In genomic region chr6:142756507-142757333, GRCm38 (mm10) we compare ENCODE assay signal across 8 mouse cellular contexts. TPM values are rescaled to one million over a fixed set of nuclear protein-coding genes. Genes with fewer than 3 reads are reported as not detected.
A peak's percentile ranks its signal among the peaks of the same experiment; 100 is the strongest.
DNase-seq lines count a peak whose midpoint lies in the region; ATAC-seq and TF ChIP-seq lines count a peak whose summit lies in the region.

Gene Cmas (plus strand): TSS chr6:142756686.

- peak; percentile 84 for ATAC-seq in erythroblast, adult 5-6 weeks (replicated peaks; ENCODE audit: low FRiP score, poor library complexity, severe bottlenecking)
- ATAC-seq in kidney, embryonic 16.5 days (ENCODE audit: low FRiP score, low TSS enrichment): peak; percentile 98

- peaks cover 19% of the 10 kb centered on the region for H3K36me3 ChIP-seq in heart, embryonic 10.5 days
- peaks cover 3% of the 10 kb centered on the region; the same call in 1 of the 2 replicates for H3K36me3 ChIP-seq in kidney, embryonic 16.5 days (ENCODE audit: insufficient read depth, low read length)
- peaks cover 11% of the 10 kb centered on the region for H3K36me3 ChIP-seq in liver, adult 2 months (ENCODE audit: control insufficient read depth, insufficient read depth, low read length)
- H3K36me3 ChIP-seq in myocyte (ENCODE audit: control insufficient read depth, insufficient read depth): no peaks in the 10 kb centered on the region
- no peaks in the 10 kb centered on the region; the same call in 1 of the 2 replicates for H3K36me3 ChIP-seq in splenic B cell, adult 2 months (ENCODE audit: control insufficient read depth, insufficient read depth, low read length, poor library complexity, severe bottlenecking)

- TF ChIP-seq POLR2A in liver, adult 2 months (IDR thresholded peaks at IDR 0.05; ENCODE audit: extremely low read depth, insufficient read depth, low read length): peak; percentile 69
- TF ChIP-seq POLR2A in myocyte (IDR thresholded peaks at IDR 0.05; ENCODE audit: insufficient read length, low read depth): peak; percentile 68

- peak within 1 kb of the TSS; percentile 93 for H3K9ac ChIP-seq in kidney, embryonic 16.5 days (replicated peaks; ENCODE audit: low read length)
- peak within 1 kb of the TSS; percentile 85 for H3K9ac ChIP-seq in liver, adult 2 months (ENCODE audit: low read depth, low read length)

- peak within 1 kb of the TSS; percentile 73 for H3ac ChIP-seq in myocyte (ENCODE audit: control insufficient read depth, insufficient read length)

- WGBS in heart, embryonic 10.5 days: 1% methylated on average over 68 of the region's 68 CpGs
- WGBS in kidney, embryonic 16.5 days: under 1% methylated on average over 63 of the region's 68 CpGs
- WGBS in liver, adult 2 months: under 1% methylated on average over 68 of the region's 68 CpGs

- peak; percentile 92 to 93 for DNase-seq in B cell, adult 2 months
- peak; percentile 95 for DNase-seq in brain, adult 2 months (ENCODE audit: low read depth, low spot score)
- DNase-seq in heart, embryonic 10.5 days (ENCODE audit: low spot score): peak; percentile 94
- peak; percentile 66 for DNase-seq in liver, adult 2 months (ENCODE audit: extremely low read depth, low read depth, low spot score)
- peak; percentile 90 for DNase-seq in splenic B cell, adult 2 months (ENCODE audit: low read depth, low spot score)

- H3K4me1 ChIP-seq in heart, embryonic 10.5 days: peaks cover 28% of the 10 kb centered on the region
- peaks cover 13% of the 10 kb centered on the region for H3K4me1 ChIP-seq in kidney, embryonic 16.5 days (ENCODE audit: insufficient read depth, low read length)
- peaks cover 12% of the 10 kb centered on the region for H3K4me1 ChIP-seq in liver, adult 2 months (ENCODE audit: control insufficient read depth, insufficient read depth, low read length)

- H3K27ac ChIP-seq in heart, embryonic 10.5 days: peak within 1 kb of the TSS; percentile 96
- peak within 1 kb of the TSS; percentile 75 for H3K27ac ChIP-seq in kidney, embryonic 16.5 days (ENCODE audit: low read length)
- H3K27ac ChIP-seq in liver, adult 2 months (replicated peaks; ENCODE audit: insufficient read depth, low read depth, low read length): peak within 1 kb of the TSS; percentile 80

- no peak for TF ChIP-seq CTCF in liver, adult 2 months (IDR thresholded peaks at IDR 0.05; ENCODE audit: low read depth, low read length)

- H3K9me3 ChIP-seq in heart, embryonic 10.5 days: no peaks in the 10 kb centered on the region
- H3K9me3 ChIP-seq in kidney, embryonic 16.5 days (ENCODE audit: low read length): no peaks in the 10 kb centered on the region

- H3K79me2 ChIP-seq in liver, adult 2 months (ENCODE audit: control insufficient read depth, insufficient read depth, low read length): peaks cover 24% of the 10 kb centered on the region
- peaks cover 5% of the 10 kb centered on the region for H3K79me2 ChIP-seq in myocyte (ENCODE audit: control insufficient read depth, insufficient read depth)

- H3K4me2 ChIP-seq in kidney, embryonic 16.5 days (replicated peaks; ENCODE audit: low read depth, low read length): peak within 1 kb of the TSS; percentile 74
- peak within 1 kb of the TSS; percentile 81 for H3K4me2 ChIP-seq in myocyte (ENCODE audit: low read depth)

- H3K27me3 ChIP-seq in heart, embryonic 10.5 days (ENCODE audit: insufficient read depth, poor library complexity, severe bottlenecking): peaks cover 6% of the 10 kb centered on the region; the same call in 1 of the 2 replicates
- H3K27me3 ChIP-seq in kidney, embryonic 16.5 days (ENCODE audit: insufficient read depth, low read length): peaks cover 17% of the 10 kb centered on the region
- H3K27me3 ChIP-seq in liver, adult 2 months (ENCODE audit: control insufficient read depth, insufficient read depth, low read length): no peaks in the 10 kb centered on the region
- H3K27me3 ChIP-seq in myocyte (ENCODE audit: control insufficient read depth, insufficient read depth, insufficient read length): peaks cover 5% of the 10 kb centered on the region
- H3K27me3 ChIP-seq in splenic B cell, adult 2 months (ENCODE audit: control insufficient read depth, insufficient read depth, low read length, poor library complexity, severe bottlenecking): no peaks in the 10 kb centered on the region

- H3K4me3 ChIP-seq in heart, embryonic 10.5 days: peak within 1 kb of the TSS; percentile 93
- peak within 1 kb of the TSS; percentile 94 for H3K4me3 ChIP-seq in kidney, embryonic 16.5 days (ENCODE audit: low read length)
- H3K4me3 ChIP-seq in liver, adult 2 months (ENCODE audit: insufficient read depth, low read depth, low read length): peak within 1 kb of the TSS; percentile 95
- peak within 1 kb of the TSS; percentile 29 for H3K4me3 ChIP-seq in myocyte

TF ChIP-seq in myocyte, 11 proteins besides CTCF, POLR2A, EP300 and RAD21:
- TF ChIP-seq POLR2AphosphoS2 (IDR thresholded peaks at IDR 0.05; ENCODE audit: insufficient read length, low read depth): peak; percentile 54
- peak in 2 of 3 experiments; percentile 25 to 72 for TF ChIP-seq MYOD1 (IDR thresholded peaks at IDR 0.05; ENCODE audit: control insufficient read depth in 1 of 3, insufficient read length in 2 of 3, low read depth in 2 of 3)
- TF ChIP-seq USF1 (IDR thresholded peaks at IDR 0.05; ENCODE audit: low read depth): no peak
- no peak for TF ChIP-seq REST (IDR thresholded peaks at IDR 0.05; ENCODE audit: insufficient read depth, insufficient read length)
- no peak for TF ChIP-seq SRF (IDR thresholded peaks at IDR 0.05; ENCODE audit: control insufficient read depth, insufficient read length, low read depth)
- no peak for TF ChIP-seq TCF3 (IDR thresholded peaks at IDR 0.05; ENCODE audit: insufficient read length, low read depth)
- TF ChIP-seq CEBPB (IDR thresholded peaks at IDR 0.05; ENCODE audit: insufficient read depth, poor library complexity, severe bottlenecking): no peak
- no peak for TF ChIP-seq TCF12 (IDR thresholded peaks at IDR 0.05; ENCODE audit: insufficient read depth, poor library complexity, severe bottlenecking)
- peak in 2 of 3 experiments; percentile 76 to 80 for TF ChIP-seq MYOG (IDR thresholded peaks at IDR 0.05; ENCODE audit: control insufficient read depth in 1 of 3, insufficient read depth in 1 of 3, insufficient read length in 2 of 3, low read depth in 2 of 3)

RNA-seq across cellular contexts. Expression of gene Cmas, which starts in this region (rescaled TPM):
- total RNA-seq in erythroblast, adult 5-6 weeks (2015; ENCODE audit: low replicate concordance): 639 and 701 TPM in 2 replicates
- total RNA-seq in erythroblast, adult 5-6 weeks (2017; ENCODE audit: low replicate concordance): 721 and 946 TPM in 2 replicates
- 100 and 105 TPM in 2 replicates for polyA plus RNA-seq in heart, embryonic 10.5 days (2016; fragmentation: Nextera tagmentation; extraction: Ambion mirVana)
- 67.2 and 72.8 TPM in 2 replicates for polyA plus RNA-seq in kidney, embryonic 16.5 days (2015; fragmentation: Nextera tagmentation; extraction: Ambion mirVana)
- total RNA-seq in liver, adult 2 months (2014; rRNA removed): 36.8 and 40.1 TPM in 2 replicates
- polyA plus RNA-seq in liver, adult 2 months (2012; rRNA removed): 14.1 and 17.7 TPM in 2 replicates
- polyA plus RNA-seq in myocyte (2012; fragmentation: generic; extraction: Trizol): 27.8 TPM

Comparison
In these comparisons a context has a peak if more than half of its experiments do, and no peak if none do; other contexts are left out.
1. Peak in every context shown above with its lines: DNase-seq, ATAC-seq, H3K4me3 ChIP-seq and H3K27ac ChIP-seq.
2. RNA of gene Cmas (total RNA-seq): 639 to 946 TPM in erythroblast, adult 5-6 weeks; 36.8 to 40.1 TPM in liver, adult 2 months; every median in the first group is over 10 times any median in the second.
3. H3K4me3 ChIP-seq: peak in every context shown above with its lines; median percentile 95 in liver, adult 2 months; 94 in kidney, embryonic 16.5 days; 93 in heart, embryonic 10.5 days; 29 in myocyte.